ENCODE assay signal across 20 mouse cellular contexts in genomic region chr7:109924965-109925364, GRCm38 (mm10). TPM values are rescaled to one million over a fixed set of nuclear protein-coding genes. Genes with fewer than 3 reads are reported as not detected.
A peak's percentile ranks its signal among the peaks of the same experiment; 100 is the strongest.
DNase-seq lines count a peak whose midpoint lies in the region; ATAC-seq lines count a peak whose summit lies in the region.
"Had no signal": no experiment of that assay in that cellular context is flagged by ENCODE, and none has a peak within 500 bp of the region (broad histone marks: within the 10 kb centered on the region; RNA-seq: fewer than 3 reads in every experiment).

No protein-coding gene starts in this region.

- ATAC-seq in hindbrain, embryonic 16.5 days, result no peak
- ATAC-seq in neural tube, embryonic 13.5 days (ENCODE audit: low read depth), result no peak
- ATAC-seq: intestine, embryonic 15.5 days had no signal

- no peak for DNase-seq in hindbrain, embryonic 10.5 days (ENCODE audit: low spot score)
- DNase-seq in neural tube, embryonic 10.5 days (ENCODE audit: extremely low spot score, low spot score), result no peak
- DNase-seq in lung, postnatal 10 days, result peak; percentile 9
- no peak for DNase-seq in natural killer cell, adult 2 months (ENCODE audit: low spot score in 2 of 2)
- no peak for DNase-seq in thymus, postnatal 10 days (ENCODE audit: low spot score in 2 of 2)
- DNase-seq: gastrocnemius, postnatal 14 days; heart, adult 18-20 months; heart, postnatal 36 days; kidney, adult 9 months; kidney, postnatal 25 days; liver, embryonic 13.5 days; thymus, postnatal 4 days had no signal

- no peak overlapping the region for H3K4me2 ChIP-seq in hindbrain, embryonic 16.5 days (ENCODE audit: low read length)
- H3K4me2 ChIP-seq in neural tube, embryonic 13.5 days, result no peak overlapping the region
- H3K4me2 ChIP-seq: forebrain, embryonic 12.5 days; heart, embryonic 13.5 days; intestine, embryonic 15.5 days; limb, embryonic 13.5 days; liver, embryonic 13.5 days; midbrain, embryonic 11.5 days; neural tube, embryonic 12.5 days had no signal

- peaks cover 94% of the 10 kb centered on the region for H3K36me3 ChIP-seq in hindbrain, embryonic 10.5 days
- peaks cover 19% of the 10 kb centered on the region for H3K36me3 ChIP-seq in hindbrain, embryonic 16.5 days (ENCODE audit: control insufficient read depth, insufficient read depth, low read length)
- peaks cover 59% of the 10 kb centered on the region for H3K36me3 ChIP-seq in neural tube, embryonic 13.5 days

- H3K4me3 ChIP-seq in hindbrain, embryonic 10.5 days, result no peak overlapping the region
- H3K4me3 ChIP-seq in hindbrain, embryonic 16.5 days (ENCODE audit: low read length), result no peak overlapping the region
- H3K4me3 ChIP-seq in neural tube, embryonic 13.5 days, result no peak overlapping the region
- H3K4me3 ChIP-seq: forebrain, embryonic 12.5 days; heart, embryonic 13.5 days; intestine, embryonic 15.5 days; limb, embryonic 13.5 days; liver, embryonic 13.5 days; neural tube, embryonic 12.5 days had no signal

- 71% methylated on average over 2 of the region's 2 CpGs for WGBS in hindbrain, embryonic 10.5 days
- 85% methylated on average over 2 of the region's 2 CpGs for WGBS in hindbrain, embryonic 16.5 days
- WGBS in neural tube, embryonic 13.5 days, result 78% methylated on average over 2 of the region's 2 CpGs

- H3K27me3 ChIP-seq in hindbrain, embryonic 10.5 days (ENCODE audit: insufficient read depth, poor library complexity, severe bottlenecking), result no peaks in the 10 kb centered on the region
- no peaks in the 10 kb centered on the region for H3K27me3 ChIP-seq in hindbrain, embryonic 16.5 days (replicated peaks; ENCODE audit: control insufficient read depth, insufficient read depth, low read length)
- H3K27me3 ChIP-seq in neural tube, embryonic 13.5 days, result no peaks in the 10 kb centered on the region
- H3K27me3 ChIP-seq: forebrain, embryonic 12.5 days; heart, embryonic 13.5 days; intestine, embryonic 15.5 days; limb, embryonic 13.5 days; liver, embryonic 13.5 days; neural tube, embryonic 12.5 days had no signal

- peak overlapping the region; percentile 35; the same call in 1 of the 2 replicates for H3K27ac ChIP-seq in hindbrain, embryonic 10.5 days
- H3K27ac ChIP-seq in hindbrain, embryonic 16.5 days (ENCODE audit: low read depth, low read length), result no peak overlapping the region
- H3K27ac ChIP-seq in neural tube, embryonic 13.5 days (replicated peaks), result peak overlapping the region; percentile 49; the same call in 1 of the 2 replicates
- H3K27ac ChIP-seq: forebrain, embryonic 12.5 days; heart, embryonic 13.5 days; intestine, embryonic 15.5 days; limb, embryonic 13.5 days; liver, embryonic 13.5 days; neural tube, embryonic 12.5 days had no signal

- no peaks in the 10 kb centered on the region for H3K9me3 ChIP-seq in hindbrain, embryonic 10.5 days
- no peaks in the 10 kb centered on the region for H3K9me3 ChIP-seq in hindbrain, embryonic 16.5 days (ENCODE audit: control insufficient read depth, low read length)
- no peaks in the 10 kb centered on the region for H3K9me3 ChIP-seq in neural tube, embryonic 13.5 days
- H3K9me3 ChIP-seq: forebrain, embryonic 12.5 days; heart, embryonic 13.5 days; intestine, embryonic 15.5 days; limb, embryonic 13.5 days; liver, embryonic 13.5 days; neural tube, embryonic 12.5 days had no signal

- H3K9ac ChIP-seq in hindbrain, embryonic 16.5 days (ENCODE audit: low read depth, low read length), result no peak overlapping the region
- H3K9ac ChIP-seq in neural tube, embryonic 13.5 days, result no peak overlapping the region
- H3K9ac ChIP-seq: forebrain, embryonic 12.5 days; heart, embryonic 13.5 days; intestine, embryonic 15.5 days; limb, embryonic 13.5 days; liver, embryonic 13.5 days; neural tube, embryonic 12.5 days had no signal

- peaks cover 9% of the 10 kb centered on the region for H3K4me1 ChIP-seq in hindbrain, embryonic 10.5 days (replicated peaks)
- H3K4me1 ChIP-seq in hindbrain, embryonic 16.5 days (ENCODE audit: control insufficient read depth, insufficient read depth, low read depth, low read length), result no peaks in the 10 kb centered on the region; the same call in 1 of the 2 replicates
- peaks cover 28% of the 10 kb centered on the region for H3K4me1 ChIP-seq in neural tube, embryonic 13.5 days (replicated peaks)
- H3K4me1 ChIP-seq: intestine, embryonic 15.5 days had no signal

RNA-seq across cellular contexts. Expression of gene Dennd5a, which starts 35.3 kb away (rescaled TPM):
- 26.9 and 28.8 TPM in 2 replicates for polyA plus RNA-seq in hindbrain, embryonic 10.5 days (2016; fragmentation: Nextera tagmentation; extraction: Ambion mirVana)
- polyA plus RNA-seq in hindbrain, embryonic 16.5 days (2015; fragmentation: Nextera tagmentation; extraction: Ambion mirVana), result 34.6 and 36.5 TPM in 2 replicates
- 42.2 and 42.5 TPM in 2 replicates for polyA plus RNA-seq in neural tube, embryonic 13.5 days (2015; fragmentation: Nextera tagmentation; extraction: Ambion mirVana)

RNA-seq across cellular contexts. Expression of gene Scube2, which starts 59.5 kb away (rescaled TPM):
- 4.7 and 5.8 TPM in 2 replicates for polyA plus RNA-seq in hindbrain, embryonic 10.5 days (2016; fragmentation: Nextera tagmentation; extraction: Ambion mirVana)
- polyA plus RNA-seq in hindbrain, embryonic 16.5 days (2015; fragmentation: Nextera tagmentation; extraction: Ambion mirVana), result 2.5 TPM in 2 replicates
- polyA plus RNA-seq in neural tube, embryonic 13.5 days (2015; fragmentation: Nextera tagmentation; extraction: Ambion mirVana), result 4.4 and 4.6 TPM in 2 replicates
